Mouse (Mus musculus): ENCODE measurements at regions not wholly inside any gene's neighbourhood (a gene's known extent, or its start where the extent isn't known, plus 50 kb on each side); places are given as distances from the start of the nearest gene placed in this dataset.

GRCm38 (mm10) chr11:31721908-31722307 is 50.2 kb upstream of the Bod1 start:
- no peak for DNase-seq
- intact Hi-C loops (cut with DNase I), result no loop called here

- no peak for DNase-seq
- intact Hi-C loops (cut with DNase I), result no loop called here
These were observed 52.8 kb upstream of the Bod1 start for GRCm38 (mm10) chr11:31724506-31724905.

- no peak for DNase-seq
- intact Hi-C loops (cut with DNase I), result no loop called here
These were observed 54.4 kb upstream of the Bod1 start for GRCm38 (mm10) chr11:31725936-31726647.

GRCm38 (mm10) chr11:31727289-31727688 is 55.6 kb upstream of the Bod1 start:
- DNase-seq, result no peak
- intact Hi-C loops (cut with DNase I), result no loop called here

DNA sequence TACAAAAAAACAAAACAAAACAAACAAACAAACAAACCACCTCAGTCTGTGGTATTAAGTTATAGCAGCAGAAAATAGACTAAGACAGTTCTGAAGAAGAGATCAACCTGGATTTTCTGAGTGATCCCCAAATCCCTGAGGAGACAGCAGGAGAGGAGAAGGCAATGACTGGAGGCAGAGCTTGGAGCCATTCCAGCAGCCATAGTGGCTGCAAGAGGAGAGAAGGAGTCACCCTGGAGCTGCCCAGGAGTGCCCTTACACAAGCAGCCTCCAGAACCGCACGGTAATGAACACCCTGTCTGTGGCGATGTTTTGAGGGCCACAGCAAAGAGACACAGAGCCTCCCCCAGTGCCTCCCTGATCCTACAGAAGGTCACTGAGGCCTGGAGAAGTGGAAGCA is 58.0 kb upstream of the Bod1 start:
- no peak for DNase-seq
- intact Hi-C loops (cut with DNase I), result no loop called here

GRCm38 (mm10) chr11:31730181-31730580 is 58.5 kb upstream of the Bod1 start:
- intact Hi-C loops (cut with DNase I), result no loop called here
- no peak for DNase-seq

- intact Hi-C loops (cut with DNase I), result no loop called here
- DNase-seq, result no peak
These were observed 59.0 kb upstream of the Bod1 start for GRCm38 (mm10) chr11:31730680-31731079.

GRCm38 (mm10) chr11:31731459-31731858 is 59.8 kb upstream of the Bod1 start:
- no peak for DNase-seq
- intact Hi-C loops (cut with DNase I), result no loop called here

DNA sequence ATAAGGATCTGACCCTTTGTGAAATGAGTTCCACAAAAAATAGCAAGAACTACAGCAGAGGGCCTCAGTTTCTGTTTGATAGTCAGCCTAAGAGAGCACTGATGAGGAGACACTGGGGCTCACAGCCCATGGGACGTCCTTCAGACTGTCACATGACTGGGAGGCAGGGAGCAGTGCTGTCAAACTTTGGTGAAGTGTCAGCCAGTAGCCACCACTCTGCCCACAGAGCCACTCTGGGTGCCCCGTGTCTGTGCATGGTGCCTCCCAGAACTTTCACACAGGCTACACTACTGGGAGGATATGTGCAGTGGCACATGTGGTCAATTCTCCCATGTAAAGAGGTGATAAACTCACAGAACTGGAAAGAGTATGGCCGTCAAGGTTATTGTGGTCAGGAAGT is 60.7 kb upstream of the Bod1 start:
- intact Hi-C loops (cut with DNase I), result no loop called here
- no peak for DNase-seq

GRCm38 (mm10) chr11:31732958-31733357 is 61.3 kb upstream of the Bod1 start:
- intact Hi-C loops (cut with DNase I), result no loop called here
- DNase-seq, result no peak

DNA sequence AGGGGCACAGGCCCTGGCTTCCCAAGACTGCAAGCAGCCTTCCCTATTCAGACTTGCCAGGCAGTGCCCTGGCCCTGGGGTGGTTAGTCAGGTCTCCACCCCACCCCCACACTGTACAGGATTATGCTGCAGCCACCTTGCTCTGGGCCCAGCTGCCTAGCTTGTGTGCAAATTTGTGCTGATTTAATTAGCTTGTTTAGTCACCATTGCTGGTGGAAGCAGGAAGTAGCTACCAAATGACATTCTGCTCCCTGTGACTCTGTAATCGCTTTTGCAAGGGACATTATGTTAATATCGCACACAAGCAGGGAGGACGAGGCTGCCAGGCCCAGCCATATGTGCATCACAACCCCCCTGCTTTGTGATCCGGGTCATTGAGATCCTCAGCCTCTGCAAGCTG is 62.4 kb upstream of the Bod1 start:
- intact Hi-C loops (cut with DNase I), result no loop called here
- DNase-seq, result no peak

DNA sequence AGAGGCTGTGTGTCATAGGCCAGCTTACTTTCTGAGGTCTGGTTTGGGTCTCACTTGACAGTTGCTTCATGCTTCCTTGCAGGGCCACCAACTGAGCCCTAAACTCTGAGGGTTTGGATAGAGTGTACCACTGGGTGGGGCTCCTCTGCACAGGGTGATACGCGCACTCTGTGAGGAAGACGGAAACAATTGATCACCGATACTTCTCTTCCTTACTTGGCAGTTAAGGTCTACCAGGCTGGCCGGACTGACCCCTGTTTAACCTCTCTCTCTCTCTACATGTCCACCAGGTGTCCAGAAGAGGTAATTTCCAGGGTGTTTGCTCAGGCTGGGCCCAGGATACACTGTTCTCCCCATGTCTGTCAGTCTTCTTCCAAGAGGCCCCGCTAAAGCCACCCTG is 63.6 kb upstream of the Bod1 start:
- intact Hi-C loops (cut with DNase I), result no loop called here
- DNase-seq, result no peak

DNA sequence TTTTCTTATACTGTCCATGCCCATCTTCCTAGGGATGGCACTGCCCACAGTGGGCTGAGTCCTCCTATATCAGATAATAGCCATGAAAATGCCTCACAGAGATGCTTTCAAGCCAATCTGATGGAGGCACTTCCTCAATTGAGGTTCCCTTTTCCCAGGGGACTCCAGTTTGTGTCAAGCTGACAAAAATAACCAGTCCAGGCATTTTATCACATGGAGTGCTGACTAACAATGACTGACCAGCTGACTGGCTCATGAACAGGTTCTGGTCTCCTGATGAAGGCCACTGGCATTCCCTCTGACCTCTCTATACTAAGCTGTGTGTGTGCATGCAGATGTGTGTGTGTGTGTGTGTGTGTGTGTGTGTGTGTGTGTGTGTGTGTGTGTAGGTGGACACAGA is 64.4 kb upstream of the Bod1 start:
- no peak for DNase-seq
- intact Hi-C loops (cut with DNase I), result no loop called here

DNA sequence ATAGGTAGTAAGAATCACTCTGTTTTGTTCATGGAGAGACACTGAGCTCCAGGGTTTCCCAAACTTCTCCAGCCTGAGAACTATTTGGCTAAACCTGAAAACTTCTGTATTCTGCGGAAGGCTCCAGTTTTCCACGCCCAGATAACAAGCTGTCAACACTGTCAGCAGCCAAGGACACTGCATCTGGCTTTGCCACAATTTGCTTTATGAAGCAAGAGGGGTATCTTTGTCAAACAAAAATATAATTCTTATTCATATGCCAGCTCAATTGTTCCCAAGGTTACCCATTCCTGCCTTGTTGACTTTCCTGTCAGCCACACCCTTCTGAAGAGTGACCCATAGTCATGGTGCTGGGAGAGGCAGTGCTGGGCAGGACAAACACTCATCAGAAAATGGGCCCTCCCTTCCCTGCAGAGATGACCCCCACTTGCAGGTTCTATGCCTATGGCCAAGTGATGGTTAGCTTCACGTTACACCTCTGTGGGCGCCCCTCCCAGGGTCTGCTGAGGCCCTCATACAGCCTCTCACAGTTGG is 64.9 kb upstream of the Bod1 start:
- DNase-seq, result no peak
- intact Hi-C loops (cut with DNase I), result no loop called here

- intact Hi-C loops (cut with DNase I), result no loop called here
- no peak for DNase-seq
These were observed 66.7 kb upstream of the Bod1 start for GRCm38 (mm10) chr11:31738148-31739021.

- intact Hi-C loops (cut with DNase I), result no loop called here
- no peak for DNase-seq
These were observed 68.7 kb upstream of the Bod1 start for GRCm38 (mm10) chr11:31740409-31740808.

DNA sequence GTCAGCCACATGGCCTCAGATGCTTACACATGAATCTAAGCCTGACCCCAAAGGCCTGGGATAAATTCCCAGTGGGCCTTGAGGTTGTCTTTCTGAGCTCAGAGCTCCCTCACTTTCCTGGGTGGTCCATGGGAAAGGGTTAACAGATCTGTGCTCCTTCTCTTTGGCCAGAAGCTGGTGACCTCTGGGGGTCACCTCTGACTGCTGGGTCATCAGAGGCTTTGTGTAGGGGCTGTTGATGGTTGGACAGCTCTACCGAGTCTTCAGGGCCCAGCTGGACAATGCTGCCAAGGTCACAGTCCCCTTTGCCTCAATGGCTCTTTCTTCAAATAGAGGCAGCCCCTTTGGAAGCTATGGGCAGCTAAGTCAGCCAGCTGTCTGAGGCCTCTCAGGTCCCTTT is 70.5 kb upstream of the Bod1 start:
- intact Hi-C loops (cut with DNase I), result no loop called here

GRCm38 (mm10) chr11:31744076-31744785 is 72.5 kb upstream of the Bod1 start:
- no peak for DNase-seq
- intact Hi-C loops (cut with DNase I), result no loop called here

More for the DNA sequence above, 70.5 kb upstream of the Bod1 start:
- no peak for DNase-seq

DNA sequence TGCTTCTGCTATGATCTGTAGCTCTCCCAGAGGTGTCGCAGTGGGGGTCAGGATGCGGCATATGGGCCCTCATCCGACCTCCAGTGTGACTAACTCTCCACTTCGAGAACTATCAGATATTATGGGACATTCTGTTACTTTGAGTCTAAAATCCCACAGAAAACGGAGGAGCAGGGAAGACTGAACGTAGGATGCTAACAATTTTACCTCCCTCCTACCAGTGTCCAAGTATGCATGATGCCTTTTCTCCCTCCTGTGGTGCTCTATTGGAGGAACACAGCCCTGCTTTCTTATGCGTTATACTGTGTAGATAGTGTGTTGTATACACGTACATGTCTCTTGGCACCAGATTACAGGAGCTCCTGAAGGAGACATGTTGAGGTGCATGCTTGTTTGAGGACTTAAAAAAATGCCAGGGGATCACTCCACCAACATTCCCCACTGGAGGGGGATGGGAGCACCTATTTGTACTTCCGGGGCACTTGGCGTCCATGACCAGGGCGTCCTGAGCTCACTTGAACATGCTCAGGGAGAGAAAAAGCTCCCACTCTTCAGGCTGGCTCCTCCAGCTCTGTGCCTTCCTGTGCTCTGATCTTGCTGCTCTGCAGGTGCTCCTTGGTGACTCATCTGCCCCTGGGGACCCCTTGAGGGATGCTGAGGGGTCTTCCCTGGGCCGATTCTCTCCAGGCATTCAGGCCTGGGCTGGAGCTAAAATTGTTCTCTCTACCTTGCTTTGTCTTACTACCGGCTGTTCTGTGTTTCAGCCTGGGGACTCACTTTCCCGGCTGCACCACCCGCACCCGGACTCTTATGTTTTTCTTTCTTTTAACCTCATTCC is 73.6 kb upstream of the Bod1 start:
- DNase-seq, result no peak
- intact Hi-C loops (cut with DNase I), result no loop called here

- intact Hi-C loops (cut with DNase I), result no loop called here
- DNase-seq, result no peak
These were observed 74.2 kb upstream of the Bod1 start for GRCm38 (mm10) chr11:31745866-31746248.
